Mouse (Mus musculus) kidney, postnatal 0 days (tissue): ENCODE data around the gene Miga2. TPM values are rescaled to one million over a fixed set of nuclear protein-coding genes. Genes with fewer than 3 reads are reported as not detected.

ENCODE experiments used
- ATAC-seq: fragments of 200-750 bp; cut with Nextera tagmentation; replicated peaks from 2 replicates; pipeline ENCODE4 v1.8.0; 2017; ENCODE audit warnings: low read depth, moderate number of reproducible peaks, moderate TSS enrichment, moderate library complexity; ENCODE audit not compliant: low FRiP score
- DNase-seq: peaks from one replicate; pipeline ENCODE4 v3.0.0-alpha.2; 2016; ENCODE audit warnings: low spot score
- H3K27ac ChIP-seq: fragments of 300-500 bp; sonication (generic); 2 replicates; pipeline ENCODE4 v1.5.1; 2014; ENCODE audit warnings: mild to moderate bottlenecking
- H3K27me3 ChIP-seq: fragments of 300-500 bp; sonication (generic); 2 replicates; pipeline ENCODE4 v1.6.1; 2014; ENCODE audit warnings: low read length, mixed read lengths; ENCODE audit not compliant: insufficient read depth
- H3K36me3 ChIP-seq: fragments of 300-500 bp; sonication (generic); 2 replicates; pipeline ENCODE4 v1.6.1; 2014; ENCODE audit warnings: low read length, mixed read lengths; ENCODE audit not compliant: insufficient read depth
- H3K4me1 ChIP-seq: fragments of 300-500 bp; sonication (generic); replicated peaks from 2 replicates; pipeline ENCODE4 v1.6.1; 2014; ENCODE audit warnings: antibody characterized with exemption, low read length, mixed read lengths; ENCODE audit not compliant: insufficient read depth
- H3K4me2 ChIP-seq: fragments of 300-500 bp; sonication (generic); 2 replicates; pipeline ENCODE4 v1.6.1; 2014; ENCODE audit warnings: mild to moderate bottlenecking, low read length, moderate library complexity, mixed read lengths
- H3K4me3 ChIP-seq: fragments of 300-500 bp; sonication (generic); replicated peaks from 2 replicates; pipeline ENCODE4 v1.5.1; 2014; ENCODE audit warnings: low read depth, low read length
- H3K9ac ChIP-seq: fragments of 300-500 bp; sonication (generic); 2 replicates; pipeline ENCODE4 v1.6.1; 2014; ENCODE audit warnings: low read depth, low read length
- H3K9me3 ChIP-seq: fragments of 300-500 bp; sonication (generic); replicated peaks from 2 replicates; pipeline ENCODE4 v1.6.1; 2016; ENCODE audit warnings: low read length, inconsistent platforms, mixed read lengths
- CTCF ChIP-seq: IDR thresholded peaks from 2 replicates; pipeline ENCODE4 v1.5.1; 2016; ENCODE audit warnings: antibody characterized with exemption, low read depth, mild to moderate bottlenecking, moderate library complexity
- WGBS: fragments of 180-500 bp; shearing (Covaris S2); extraction: QIAGEN DNeasy Blood & Tissue Kit; methylation state at CpG from one replicate; pipeline ENCODE4 v1.1.7; 2014; 5-methylcytosine and 5-hydroxymethylcytosine counted together
- polyA plus RNA-seq: library from polyadenylated mRNA; unstranded; fragments of >200 nt; fragmentation: Nextera tagmentation; extraction: Ambion mirVana; gene quantifications from 2 replicates; pipeline ENCODE4 v1.2.1, GENCODE M21; 2015

The Miga2 gene
- polyA plus RNA-seq, 1 experiment from 2014 or later: 22.2 TPM

GRCm38 (mm10) chr2:30356906-30357305 lies 7.1 kb upstream of the Miga2 start:
- no peak for TF ChIP-seq CTCF
- H3K9ac ChIP-seq: no peak overlapping the region
- WGBS: 62% methylated on average over 9 of the region's 9 CpGs
- DNase-seq (no peak), ATAC-seq (no peak)
- H3K27ac ChIP-seq: no peak overlapping the region
- H3K4me1 ChIP-seq: peaks cover 22% of the 10 kb centered on the region
- H3K27me3 ChIP-seq: no peaks in the 10 kb centered on the region
- H3K4me3 ChIP-seq: no peak overlapping the region
- H3K4me2 ChIP-seq: no peak overlapping the region
- H3K9me3 ChIP-seq: no peaks in the 10 kb centered on the region
- peaks cover 21% of the 10 kb centered on the region; the same call in 1 of the 2 replicates for H3K36me3 ChIP-seq

GRCm38 (mm10) chr2:30357552-30358510 lies 6.2 kb upstream of the Miga2 start:
- no peak for DNase-seq
- peaks cover 22% of the 10 kb centered on the region for H3K4me1 ChIP-seq

GRCm38 (mm10) chr2:30358533-30359531 lies 5.2 kb upstream of the Miga2 start, which contains the start of gene Sh3glb2:
Gene Sh3glb2, minus strand, starts transcription at chr2:30359337.
- DNase-seq (peak; percentile 92), ATAC-seq (peak; percentile 76)
- peaks cover 11% of the 10 kb centered on the region; the same call in 1 of the 2 replicates for H3K36me3 ChIP-seq
- H3K4me2 ChIP-seq: peak within 1 kb of the TSS; percentile 95
- peak within 1 kb of the TSS; percentile 76 for H3K9ac ChIP-seq
- H3K4me3 ChIP-seq: peak within 1 kb of the TSS; percentile 71
- peaks cover 22% of the 10 kb centered on the region for H3K4me1 ChIP-seq
- peak within 1 kb of the TSS; percentile 80 for H3K27ac ChIP-seq
- peak; percentile 53; the same call in 1 of the 2 replicates for TF ChIP-seq CTCF
- no peaks in the 10 kb centered on the region for H3K9me3 ChIP-seq
- 2% methylated on average over 65 of the region's 73 CpGs for WGBS
- no peaks in the 10 kb centered on the region for H3K27me3 ChIP-seq

More at GRCm38 (mm10) chr2:30357552-30358510, 6.2 kb upstream of the Miga2 start:
- peak overlapping the region; percentile 76; the same call in 1 of the 2 replicates for H3K9ac ChIP-seq
- no peak for TF ChIP-seq CTCF
- peaks cover 15% of the 10 kb centered on the region; the same call in 1 of the 2 replicates for H3K36me3 ChIP-seq
- peak overlapping the region; percentile 71 for H3K4me3 ChIP-seq
- no peaks in the 10 kb centered on the region for H3K27me3 ChIP-seq
- no peaks in the 10 kb centered on the region for H3K9me3 ChIP-seq
- WGBS: 43% methylated on average over 8 of the region's 8 CpGs
- ATAC-seq: no peak
- 0 out of 2 replicates have a peak overlapping the region, but pooled peaks have one; percentile 80 for H3K27ac ChIP-seq
- peak overlapping the region; percentile 95 for H3K4me2 ChIP-seq

- Histone ChIP-seq H3K4me3 (no peak overlapping the region), H3K9me3 (no peaks in the 10 kb centered on the region), H3K27ac (no peak overlapping the region), H3K4me1 (peaks cover 34% of the 10 kb centered on the region), H3K9ac (no peak overlapping the region), H3K27me3 (no peaks in the 10 kb centered on the region), H3K36me3 (no peaks in the 10 kb centered on the region), H3K4me2 (no peak overlapping the region)
- ATAC-seq (no peak), DNase-seq (no peak)
- no peak for TF ChIP-seq CTCF
- 50% methylated on average over 10 of the region's 10 CpGs for WGBS
These were observed 3.4 kb upstream of the Miga2 start for GRCm38 (mm10) chr2:30360626-30361025.

GRCm38 (mm10) chr2:30362865-30363264 lies 1.2 kb upstream of the Miga2 start:
- H3K9ac ChIP-seq: no peak overlapping the region
- ATAC-seq: no peak
- TF ChIP-seq CTCF: peak; percentile 46; the same call in 1 of the 2 replicates
- H3K9me3 ChIP-seq: no peaks in the 10 kb centered on the region
- H3K27ac ChIP-seq: no peak overlapping the region
- WGBS: 80% methylated on average over 5 of the region's 5 CpGs
- no peak overlapping the region for H3K4me2 ChIP-seq
- peaks cover 25% of the 10 kb centered on the region; the same call in 1 of the 2 replicates for H3K4me1 ChIP-seq
- no peaks in the 10 kb centered on the region for H3K27me3 ChIP-seq
- peaks cover 5% of the 10 kb centered on the region; the same call in 1 of the 2 replicates for H3K36me3 ChIP-seq
- no peak for DNase-seq
- H3K4me3 ChIP-seq: no peak overlapping the region
